Mouse (Mus musculus): Measurements from ENCODE around the gene Habp2.
"Not testable (repeated sequence)": the region's sequence is repeated elsewhere in the genome, so short reads cannot be mapped to it uniquely, and the experiment has no call there.

Gene Habp2

DNA sequence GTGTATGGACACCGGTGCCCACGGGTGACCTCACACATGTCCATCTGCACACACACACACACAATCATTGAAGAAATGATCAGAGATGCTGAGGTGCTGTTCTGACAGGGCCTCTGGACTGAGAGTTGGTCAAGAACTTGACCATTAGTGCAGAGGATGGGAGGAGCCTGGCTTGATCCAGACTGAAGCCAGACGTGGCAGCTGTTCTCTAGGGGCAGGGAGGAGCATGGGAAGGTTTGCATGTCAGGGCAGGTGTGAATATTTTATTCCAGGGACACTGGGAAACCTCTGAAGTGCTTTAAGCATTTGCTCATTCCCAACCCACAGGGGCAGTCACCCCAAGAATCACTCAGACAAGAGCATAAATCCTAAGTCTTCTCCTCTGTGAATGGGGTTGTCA, 10.3 kb downstream of the Habp2 start:
- no peak for DNase-seq

DNA sequence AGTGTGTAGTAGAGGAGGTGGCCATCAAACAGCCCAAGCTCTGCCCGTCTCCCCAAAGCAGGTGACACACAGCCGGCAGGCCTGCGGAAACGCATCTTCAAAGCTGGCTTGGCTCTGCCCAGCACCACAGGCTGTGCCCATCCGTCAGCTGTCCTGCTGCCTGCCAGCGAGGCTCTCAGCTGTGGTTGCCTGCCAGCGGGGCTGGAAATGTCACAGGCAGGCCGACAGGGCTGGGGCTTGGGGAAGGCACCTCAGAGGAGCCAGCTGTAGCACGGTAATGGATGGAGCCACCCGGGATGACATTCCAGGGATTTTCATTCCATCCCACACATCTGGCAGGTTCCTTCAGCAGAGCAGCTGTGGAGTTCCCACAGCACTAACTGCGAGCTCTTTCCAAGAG, 13.9 kb downstream of the Habp2 start:
- DNase-seq, result no peak

DNA sequence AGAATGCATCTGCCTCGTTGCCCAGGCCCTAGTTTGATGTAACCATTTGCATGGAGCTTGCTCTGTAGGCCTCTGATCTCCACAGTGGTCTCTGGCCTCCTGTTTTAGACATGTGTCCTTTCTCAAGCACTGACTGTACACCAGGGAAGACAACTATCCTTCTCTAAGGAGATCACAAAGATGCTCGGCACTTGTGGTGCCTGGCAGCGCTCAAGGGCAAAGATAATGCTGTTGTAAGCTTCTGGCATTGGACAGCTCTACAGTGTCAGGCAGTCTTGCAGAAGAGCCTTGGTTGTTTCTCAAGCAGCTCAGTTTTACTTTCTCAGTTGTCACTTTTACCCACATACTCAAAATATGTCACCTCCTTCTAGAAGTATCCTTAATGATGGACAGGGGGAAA, 29.6 kb downstream of the Habp2 start:
- DNase-seq, result no peak

DNA sequence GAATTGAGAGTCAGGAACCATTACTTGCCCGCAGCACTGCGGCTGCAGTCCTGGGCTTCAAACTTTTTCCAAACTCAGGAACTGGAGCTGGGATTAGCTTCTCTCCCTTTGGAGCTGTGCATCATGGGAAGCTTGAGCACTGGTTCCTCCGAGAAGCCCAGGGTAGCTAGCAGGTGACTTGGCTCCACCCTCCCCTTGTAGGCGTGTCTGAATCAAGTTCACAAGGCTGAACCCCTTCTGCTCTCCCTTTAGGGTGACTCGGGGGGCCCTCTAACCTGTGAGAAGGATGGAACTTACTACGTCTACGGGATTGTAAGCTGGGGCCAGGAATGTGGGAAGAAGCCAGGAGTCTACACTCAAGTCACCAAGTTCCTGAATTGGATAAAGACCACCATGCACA, 32.3 kb downstream of the Habp2 start:
- no peak for DNase-seq

GRCm38 (mm10) chr19:56319629-56320028, 32.7 kb downstream of the Habp2 start:
- no peak for DNase-seq

DNA sequence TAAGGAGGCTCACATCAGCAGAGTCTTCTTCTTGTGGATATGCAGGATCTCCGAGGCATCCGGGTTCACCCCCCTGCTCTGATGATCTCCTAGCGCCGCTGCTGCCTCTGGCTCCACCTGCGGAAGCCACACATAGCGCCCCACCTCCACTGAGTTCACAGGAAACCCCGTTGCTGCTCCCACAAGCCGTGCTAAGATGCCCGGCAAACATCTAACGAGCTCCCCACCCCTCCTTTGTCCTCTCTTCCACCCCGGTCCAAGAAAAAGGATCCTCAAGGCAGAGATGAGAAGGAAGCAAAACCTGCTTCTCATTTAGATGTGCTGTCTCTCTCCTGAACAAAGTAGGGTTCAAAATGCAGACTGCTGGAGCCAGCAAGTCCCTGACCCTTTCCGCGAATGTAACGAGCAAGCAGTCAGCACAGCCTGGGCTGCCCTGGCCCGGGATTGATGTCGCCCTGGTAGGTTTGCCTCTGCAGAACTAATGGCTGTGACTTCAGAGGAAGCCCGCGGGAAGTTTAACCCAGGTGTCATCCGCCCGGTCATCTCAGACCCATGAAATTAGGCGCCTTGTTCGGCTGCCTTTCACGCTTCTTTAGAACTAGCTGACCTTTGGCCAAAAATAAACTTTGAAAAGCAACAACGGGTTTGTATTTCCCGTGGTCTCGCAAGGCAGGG, 33.4 kb downstream of the Habp2 start:
- peak; percentile 5 to 7 for DNase-seq

GRCm38 (mm10) chr19:56321303-56321920, 34.5 kb downstream of the Habp2 start:
- DNase-seq, result no peak

GRCm38 (mm10) chr19:56325676-56326075, 38.7 kb downstream of the Habp2 start:
- no peak for DNase-seq

- DNase-seq, result no peak
These were observed 39.4 kb downstream of the Habp2 start for GRCm38 (mm10) chr19:56326243-56326855.

- no peak for DNase-seq
These were observed 49.4 kb downstream of the Habp2 start for GRCm38 (mm10) chr19:56336321-56336720.

GRCm38 (mm10) chr19:56336826-56337225, 49.9 kb downstream of the Habp2 start:
- DNase-seq, result no peak

DNA sequence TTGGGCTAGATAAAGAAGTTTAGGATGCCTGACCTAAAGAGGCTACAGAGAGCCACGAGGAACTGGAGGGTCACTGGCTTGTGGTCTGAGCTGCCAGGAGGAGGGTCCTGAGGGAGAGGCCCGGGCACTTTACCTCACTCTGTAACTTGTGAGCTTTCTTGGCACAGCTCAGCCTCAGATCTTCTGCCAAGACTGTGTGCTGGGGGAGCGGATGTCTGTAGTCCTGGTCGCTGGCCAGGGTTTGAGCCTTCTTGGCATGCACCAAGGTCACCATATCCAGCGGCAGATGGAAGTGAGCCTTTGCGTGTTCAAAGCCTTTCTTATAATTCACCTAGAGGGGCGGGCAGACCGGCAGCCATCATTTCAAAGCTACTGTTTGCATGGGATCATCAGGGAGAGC, 55.1 kb downstream of the Habp2 start:
- DNase-seq, result peak; percentile 11 to 21

- no peak for DNase-seq
These were observed 57.1 kb downstream of the Habp2 start for GRCm38 (mm10) chr19:56343869-56344563.

DNA sequence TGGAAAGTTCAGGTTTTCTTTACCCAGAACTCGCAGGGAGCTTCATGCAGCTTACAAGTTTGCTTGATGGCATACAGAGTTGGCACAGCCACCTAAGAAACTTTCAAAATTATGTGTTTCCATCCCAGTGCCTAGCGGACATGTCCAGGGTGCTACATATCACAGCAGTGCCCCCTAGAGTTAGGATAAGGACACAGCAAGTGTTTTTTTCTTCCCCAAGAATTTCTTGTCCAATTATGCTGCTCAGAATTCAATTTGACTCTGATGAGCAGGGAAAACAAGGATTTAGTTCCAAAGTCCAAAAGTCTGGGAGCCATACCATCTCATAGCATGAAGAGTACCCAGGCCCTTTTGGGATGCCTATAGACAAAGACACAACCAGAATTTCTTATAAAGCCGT, 59.1 kb downstream of the Habp2 start:
- no peak for DNase-seq

GRCm38 (mm10) chr19:56346750-56347149, 59.8 kb downstream of the Habp2 start:
- DNase-seq, result no peak

DNA sequence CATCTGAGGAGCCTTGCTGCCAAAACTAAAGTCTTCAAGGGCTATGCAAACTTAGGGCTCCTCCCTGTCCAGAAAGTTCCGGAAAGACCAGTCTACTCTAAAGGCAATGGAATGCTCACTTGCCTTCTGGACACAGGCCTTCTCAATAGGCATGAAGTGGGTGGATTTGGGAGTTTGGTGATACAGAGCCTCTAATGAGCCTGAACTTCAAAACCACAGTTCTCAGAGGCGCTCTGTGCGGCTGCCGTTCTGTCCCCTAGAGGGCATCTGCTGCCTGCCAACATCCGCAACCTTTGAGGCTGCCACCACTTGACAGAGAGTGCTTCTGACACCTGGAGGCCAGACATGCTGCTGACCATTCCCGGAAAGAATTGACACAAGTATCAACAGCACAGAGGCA, 62.4 kb downstream of the Habp2 start:
- peak; percentile 20 to 31 for DNase-seq

DNA sequence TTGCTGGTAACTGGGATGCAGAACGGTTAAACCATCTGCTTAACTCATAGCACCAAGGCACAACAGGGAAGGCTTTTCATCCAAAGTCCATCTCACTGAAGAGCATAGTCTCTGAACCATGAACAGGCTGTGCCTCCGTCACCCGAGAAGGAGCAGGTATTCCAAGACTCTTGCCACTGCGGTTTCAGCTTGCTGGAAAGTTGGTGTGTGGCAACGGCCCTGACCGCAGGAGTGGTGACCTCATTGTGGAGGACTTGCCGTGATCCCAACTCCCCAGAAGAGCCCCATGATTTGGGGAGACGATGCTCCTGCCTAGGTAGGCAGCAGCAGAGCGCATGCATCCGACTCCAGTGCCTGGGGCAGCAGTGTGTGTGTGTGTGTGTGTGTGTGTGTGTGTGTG, 66.8 kb downstream of the Habp2 start:
- no peak for DNase-seq

- no peak for DNase-seq
These were observed 68.3 kb downstream of the Habp2 start for GRCm38 (mm10) chr19:56355201-56355600.

DNA sequence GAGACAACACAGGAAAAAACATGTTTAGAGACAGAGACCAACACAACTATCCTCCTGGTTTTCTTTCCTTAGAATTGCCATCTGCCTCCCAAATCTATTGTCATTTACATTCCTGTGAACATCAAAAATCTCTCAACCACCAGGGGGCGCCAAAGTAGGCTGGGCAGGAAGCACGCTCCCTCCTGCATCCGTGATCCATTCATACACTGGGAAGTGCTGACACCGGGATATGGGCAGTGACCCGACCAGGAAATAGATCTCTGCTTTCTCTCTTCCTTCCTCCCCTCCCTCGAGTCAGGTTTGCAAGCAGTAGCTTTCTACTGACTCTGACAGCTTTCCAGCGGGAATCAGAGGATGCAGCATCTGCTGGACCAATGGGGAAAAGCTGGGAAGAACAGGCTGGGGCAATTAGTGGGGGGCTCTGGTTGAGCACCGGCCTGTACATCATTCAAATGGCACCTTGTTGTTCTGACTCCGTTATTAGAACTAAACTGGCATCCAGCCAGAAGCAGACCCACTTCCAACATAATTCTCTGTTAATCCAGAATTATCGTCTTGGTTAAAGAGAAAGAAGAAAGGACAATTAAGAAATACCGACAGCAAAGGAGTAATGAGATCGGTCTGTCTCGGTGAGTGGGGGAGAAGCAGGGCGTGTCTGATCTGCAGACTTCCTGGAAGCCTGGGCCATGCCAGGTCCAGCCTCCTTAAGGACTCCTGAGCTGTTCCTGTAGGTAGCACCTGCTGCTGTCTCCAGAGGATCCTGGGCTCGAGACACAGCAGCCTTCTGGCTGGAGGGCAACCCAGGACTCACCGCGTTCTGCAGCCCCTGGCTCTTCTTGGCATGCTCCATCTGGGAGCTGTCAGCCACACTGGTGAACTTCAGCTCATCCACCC, 69.8 kb downstream of the Habp2 start:
- peak; percentile 62 to 69 for DNase-seq

DNA sequence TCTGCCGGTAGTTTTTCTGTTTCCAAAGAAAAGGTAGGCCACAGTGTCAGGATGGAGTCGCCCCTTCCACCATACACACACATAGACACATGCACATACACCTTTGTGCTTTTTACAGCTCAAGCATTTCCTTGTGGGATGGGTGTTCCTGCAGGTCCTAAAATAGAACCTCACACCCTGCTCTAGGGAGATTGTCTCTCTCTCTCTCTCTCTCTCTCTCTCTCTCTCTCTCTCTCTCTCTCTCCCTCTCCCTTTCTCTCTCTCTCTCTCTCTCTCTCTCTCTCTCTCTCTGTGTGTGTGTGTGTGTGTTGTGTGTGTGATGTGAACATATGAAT, 70.4 kb downstream of the Habp2 start:
- DNase-seq, result not testable (repeated sequence)

DNA sequence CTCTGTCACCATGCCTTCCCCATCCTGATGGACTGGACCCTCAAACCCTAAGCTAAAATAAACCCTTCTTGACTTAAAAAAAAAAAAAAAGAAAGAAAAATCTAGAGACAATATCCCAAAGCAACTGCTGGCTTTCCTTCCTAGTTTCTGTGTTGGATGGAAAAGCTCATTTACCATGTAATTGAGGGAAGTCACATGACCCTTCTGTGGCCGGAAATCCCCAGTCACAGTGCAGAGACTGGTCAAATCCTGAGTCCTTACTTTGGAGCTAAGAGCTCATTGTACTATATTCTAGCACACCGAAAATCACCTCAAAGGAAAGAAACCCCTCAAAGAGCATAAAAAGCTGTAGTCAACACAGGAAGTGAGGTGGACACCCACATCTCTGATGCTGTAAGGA, 72.0 kb downstream of the Habp2 start:
- no peak for DNase-seq

DNA sequence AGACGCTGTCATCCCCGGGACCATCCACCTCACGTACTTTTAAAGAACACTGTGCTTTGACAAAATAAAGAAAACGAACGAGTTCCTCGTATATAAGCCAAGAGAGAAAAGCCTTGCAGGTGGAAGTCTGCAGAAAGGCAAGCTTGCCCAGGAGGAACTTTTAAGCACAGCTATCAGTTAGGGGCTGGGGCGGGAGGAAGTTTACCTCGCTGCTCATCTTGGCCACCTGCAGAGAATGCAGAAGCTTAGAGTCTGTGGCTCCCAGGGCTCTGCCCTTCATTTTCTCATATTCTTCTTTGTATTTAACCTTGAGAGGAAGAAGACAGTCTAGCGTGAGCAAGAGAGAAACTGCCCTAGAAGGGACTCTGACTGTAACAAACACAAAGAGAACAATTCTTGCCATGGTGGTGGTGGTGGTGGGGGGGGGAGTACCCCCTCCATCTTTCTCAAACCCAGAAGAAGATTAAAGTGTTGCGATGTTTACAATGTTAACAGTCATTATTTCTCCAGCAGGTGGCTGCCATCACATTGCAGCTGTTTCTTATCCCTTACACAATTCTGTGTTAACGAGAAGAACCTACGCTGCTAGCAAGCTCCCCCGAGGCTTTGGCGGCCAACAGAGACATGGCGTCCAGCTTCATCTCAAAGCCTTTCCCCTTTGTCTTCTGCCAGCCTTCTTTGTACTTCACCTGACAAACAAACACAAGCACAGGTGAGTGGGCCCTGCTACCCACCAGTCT, 77.0 kb downstream of the Habp2 start:
- peak; percentile 27 to 37 for DNase-seq
